Mouse (Mus musculus): ENCODE results near the gene Sult1a1.

Sult1a1 gene

DNA sequence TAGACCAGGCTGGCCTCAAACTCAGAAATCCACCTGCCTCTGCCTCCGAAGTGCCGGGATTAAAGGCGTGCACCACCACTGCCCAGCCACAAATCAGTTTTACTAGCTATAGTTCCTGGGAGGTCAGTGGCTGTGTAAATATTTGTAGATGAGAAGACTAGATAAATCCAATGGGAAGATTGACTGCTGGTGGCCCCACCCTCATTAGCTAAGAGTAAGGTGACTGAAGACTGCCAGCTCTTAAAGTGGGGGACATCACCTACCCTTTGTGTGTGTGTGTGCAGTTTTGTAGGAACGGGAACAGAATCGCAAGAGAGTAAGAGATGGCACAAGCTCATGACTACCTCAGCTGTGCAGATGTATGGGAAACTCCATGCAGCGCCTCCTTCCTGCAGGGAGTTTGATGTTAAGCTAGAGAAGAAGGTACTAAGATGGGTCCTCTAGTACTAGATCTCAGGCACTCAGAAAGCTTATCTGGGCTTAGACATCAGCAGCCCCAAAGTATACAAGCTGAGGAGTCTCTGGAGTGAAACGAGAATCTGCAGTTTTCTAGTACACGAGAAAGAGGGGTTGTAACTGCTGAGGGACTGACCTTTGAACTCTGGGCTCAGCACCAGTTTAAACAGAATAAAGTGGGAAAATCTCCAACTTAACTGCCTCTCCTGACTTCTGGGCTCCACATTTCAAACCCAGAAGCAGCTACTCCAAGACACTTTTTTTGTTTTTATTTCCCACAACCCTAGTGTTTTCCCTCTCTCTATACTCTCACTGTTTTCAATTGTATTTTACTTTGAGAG lies 2.5 kb upstream of the Sult1a1 start:
- no peak for TF ChIP-seq POU5F1 (IDR thresholded peaks at IDR 0.05; ENCODE audit: borderline replicate concordance, low read length)
- no peak for TF ChIP-seq CTCF (conservative IDR thresholded peaks at IDR 0.05; ENCODE audit: low read length)
- no peak for TF ChIP-seq NANOG (IDR thresholded peaks at IDR 0.05; ENCODE audit: borderline replicate concordance, low read length)
- peaks cover 10% of the 10 kb centered on the region for H3K4me1 ChIP-seq (replicated peaks; ENCODE audit: low read depth, low read length)
- no peak overlapping the region for H3K4me3 ChIP-seq (replicated peaks; ENCODE audit: low read length)
- H3K36me3 ChIP-seq (ENCODE audit: insufficient read depth, low read length): peaks cover 46% of the 10 kb centered on the region
- no peaks in the 10 kb centered on the region for H3K9me3 ChIP-seq (ENCODE audit: low read length)
- no peaks in the 10 kb centered on the region for H3K27me3 ChIP-seq (ENCODE audit: insufficient read depth, low read length)

GRCm38 (mm10) chr7:126676631-126677220 lies 494 bp upstream of the Sult1a1 start:
- Histone ChIP-seq H3K27me3 (ENCODE audit: insufficient read depth, low read length) (no peaks in the 10 kb centered on the region), H3K4me3 (replicated peaks; ENCODE audit: low read length) (no peak overlapping the region), H3K4me1 (replicated peaks; ENCODE audit: low read depth, low read length) (peaks cover 14% of the 10 kb centered on the region), H3K36me3 (ENCODE audit: insufficient read depth, low read length) (peaks cover 62% of the 10 kb centered on the region), H3K9me3 (ENCODE audit: low read length) (no peaks in the 10 kb centered on the region)
- TF ChIP-seq CTCF (conservative IDR thresholded peaks at IDR 0.05; ENCODE audit: low read length): no peak
- no peak for TF ChIP-seq POU5F1 (IDR thresholded peaks at IDR 0.05; ENCODE audit: borderline replicate concordance, low read length)
- TF ChIP-seq NANOG (IDR thresholded peaks at IDR 0.05; ENCODE audit: borderline replicate concordance, low read length): no peak

- Histone ChIP-seq H3K9me3 (ENCODE audit: low read length) (no peaks in the 10 kb centered on the region), H3K4me3 (replicated peaks; ENCODE audit: low read length) (no peak overlapping the region), H3K27me3 (ENCODE audit: insufficient read depth, low read length) (no peaks in the 10 kb centered on the region), H3K36me3 (ENCODE audit: insufficient read depth, low read length) (peaks cover 79% of the 10 kb centered on the region), H3K4me1 (replicated peaks; ENCODE audit: low read depth, low read length) (peaks cover 28% of the 10 kb centered on the region)
- TF ChIP-seq POU5F1 (IDR thresholded peaks at IDR 0.05; ENCODE audit: borderline replicate concordance, low read length) (no peak), NANOG (IDR thresholded peaks at IDR 0.05; ENCODE audit: borderline replicate concordance, low read length) (no peak), CTCF (conservative IDR thresholded peaks at IDR 0.05; ENCODE audit: low read length) (no peak)
Observed at GRCm38 (mm10) chr7:126675104-126675503, 1.1 kb downstream of the Sult1a1 start.

DNA sequence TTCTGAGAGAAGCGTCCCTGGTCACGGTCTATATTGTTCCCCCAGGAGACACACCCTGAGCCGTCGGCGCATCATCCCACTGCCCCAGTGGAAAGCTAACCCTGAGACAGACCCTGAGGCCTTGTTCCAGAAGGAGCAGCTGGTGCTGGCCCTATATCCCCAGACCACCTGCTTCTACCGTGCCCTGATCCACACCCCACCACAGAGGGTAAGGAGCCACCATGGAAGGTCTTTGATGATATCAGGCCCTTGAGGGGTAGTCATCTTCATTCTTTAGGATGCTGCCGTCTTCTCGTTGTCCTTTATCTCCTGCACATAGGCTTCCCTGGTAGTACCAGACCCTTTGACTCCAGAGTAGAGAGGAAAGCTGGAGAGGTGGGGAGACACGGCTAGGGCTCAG lies 4.1 kb downstream of the Sult1a1 start:
- TF ChIP-seq POU5F1 (IDR thresholded peaks at IDR 0.05; ENCODE audit: borderline replicate concordance, low read length) (no peak), CTCF (conservative IDR thresholded peaks at IDR 0.05; ENCODE audit: low read length) (no peak), NANOG (IDR thresholded peaks at IDR 0.05; ENCODE audit: borderline replicate concordance, low read length) (no peak)
- Histone ChIP-seq H3K9me3 (ENCODE audit: low read length) (no peaks in the 10 kb centered on the region), H3K36me3 (ENCODE audit: insufficient read depth, low read length) (peaks cover 91% of the 10 kb centered on the region), H3K27me3 (ENCODE audit: insufficient read depth, low read length) (no peaks in the 10 kb centered on the region), H3K4me3 (replicated peaks; ENCODE audit: low read length) (no peak overlapping the region), H3K4me1 (replicated peaks; ENCODE audit: low read depth, low read length) (peaks cover 30% of the 10 kb centered on the region)

DNA sequence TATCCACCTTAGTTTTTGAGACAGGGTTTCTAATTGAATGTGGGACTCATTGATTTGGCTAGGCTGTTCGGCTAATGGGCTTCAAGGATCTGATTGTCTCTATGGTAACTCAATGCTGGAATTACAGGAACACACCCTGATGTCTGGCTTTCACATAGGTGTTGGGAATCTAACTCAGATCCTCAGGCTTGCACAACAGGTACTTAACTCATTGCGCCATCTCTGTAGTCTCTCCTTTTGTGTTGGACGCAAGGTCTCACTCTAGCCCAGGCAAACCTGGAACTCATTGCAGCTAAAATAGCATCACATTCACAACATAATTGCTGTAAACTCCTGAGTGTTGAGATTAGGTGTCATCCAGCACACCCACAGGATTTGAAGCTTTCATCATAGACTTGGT lies 6.1 kb downstream of the Sult1a1 start:
- Histone ChIP-seq H3K27me3 (ENCODE audit: insufficient read depth, low read length) (no peaks in the 10 kb centered on the region), H3K4me3 (replicated peaks; ENCODE audit: low read length) (no peak overlapping the region), H3K9me3 (ENCODE audit: low read length) (no peaks in the 10 kb centered on the region), H3K4me1 (replicated peaks; ENCODE audit: low read depth, low read length) (peaks cover 30% of the 10 kb centered on the region), H3K36me3 (ENCODE audit: insufficient read depth, low read length) (peaks cover 95% of the 10 kb centered on the region)
- TF ChIP-seq CTCF (conservative IDR thresholded peaks at IDR 0.05; ENCODE audit: low read length) (no peak), POU5F1 (IDR thresholded peaks at IDR 0.05; ENCODE audit: borderline replicate concordance, low read length) (no peak), NANOG (IDR thresholded peaks at IDR 0.05; ENCODE audit: borderline replicate concordance, low read length) (no peak)

DNA sequence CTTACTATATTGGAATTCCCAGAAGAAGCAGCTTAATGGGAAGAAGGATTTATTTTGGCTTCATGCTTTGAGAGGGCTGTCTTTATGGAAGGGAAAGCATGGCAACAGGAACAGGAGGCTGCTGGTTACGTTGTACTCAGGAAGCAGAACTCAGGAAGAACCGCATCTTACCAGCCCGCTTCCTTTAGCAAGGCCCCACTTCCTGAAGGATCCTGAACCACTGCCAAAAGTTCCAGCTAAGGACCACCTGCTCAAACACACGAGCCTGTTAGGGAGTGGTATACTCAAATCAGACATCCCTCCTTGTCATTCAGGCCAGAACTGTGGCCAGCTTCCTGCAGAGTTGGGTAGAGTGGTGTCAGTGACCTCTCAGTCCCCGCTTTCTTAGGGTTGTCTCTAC lies 7.8 kb downstream of the Sult1a1 start:
- no peak overlapping the region for H3K4me3 ChIP-seq (replicated peaks; ENCODE audit: low read length)
- no peaks in the 10 kb centered on the region for H3K9me3 ChIP-seq (ENCODE audit: low read length)
- H3K4me1 ChIP-seq (replicated peaks; ENCODE audit: low read depth, low read length): peaks cover 30% of the 10 kb centered on the region
- H3K27me3 ChIP-seq (ENCODE audit: insufficient read depth, low read length): no peaks in the 10 kb centered on the region
- H3K36me3 ChIP-seq (ENCODE audit: insufficient read depth, low read length): peaks cover 96% of the 10 kb centered on the region
- TF ChIP-seq CTCF (conservative IDR thresholded peaks at IDR 0.05; ENCODE audit: low read length) (no peak), NANOG (IDR thresholded peaks at IDR 0.05; ENCODE audit: borderline replicate concordance, low read length) (no peak), POU5F1 (IDR thresholded peaks at IDR 0.05; ENCODE audit: borderline replicate concordance, low read length) (no peak)

GRCm38 (mm10) chr7:126667495-126668090 lies 8.6 kb downstream of the Sult1a1 start:
- peaks cover 96% of the 10 kb centered on the region for H3K36me3 ChIP-seq (ENCODE audit: insufficient read depth, low read length)
- H3K9me3 ChIP-seq (ENCODE audit: low read length): no peaks in the 10 kb centered on the region
- TF ChIP-seq NANOG (IDR thresholded peaks at IDR 0.05; ENCODE audit: borderline replicate concordance, low read length): no peak
- no peak for TF ChIP-seq POU5F1 (IDR thresholded peaks at IDR 0.05; ENCODE audit: borderline replicate concordance, low read length)
- no peak for TF ChIP-seq CTCF (conservative IDR thresholded peaks at IDR 0.05; ENCODE audit: low read length)
- H3K27me3 ChIP-seq (ENCODE audit: insufficient read depth, low read length): no peaks in the 10 kb centered on the region
- peaks cover 30% of the 10 kb centered on the region for H3K4me1 ChIP-seq (replicated peaks; ENCODE audit: low read depth, low read length)
- no peak overlapping the region for H3K4me3 ChIP-seq (replicated peaks; ENCODE audit: low read length)

- Histone ChIP-seq H3K27me3 (ENCODE audit: insufficient read depth, low read length) (no peaks in the 10 kb centered on the region), H3K36me3 (ENCODE audit: insufficient read depth, low read length) (peaks cover 90% of the 10 kb centered on the region), H3K4me1 (replicated peaks; ENCODE audit: low read depth, low read length) (peaks cover 11% of the 10 kb centered on the region), H3K4me3 (replicated peaks; ENCODE audit: low read length) (no peak overlapping the region), H3K9me3 (ENCODE audit: low read length) (no peaks in the 10 kb centered on the region)
- TF ChIP-seq CTCF (conservative IDR thresholded peaks at IDR 0.05; ENCODE audit: low read length) (no peak), NANOG (IDR thresholded peaks at IDR 0.05; ENCODE audit: borderline replicate concordance, low read length) (no peak), POU5F1 (IDR thresholded peaks at IDR 0.05; ENCODE audit: borderline replicate concordance, low read length) (no peak)
Observed at GRCm38 (mm10) chr7:126665269-126665668, 11.0 kb downstream of the Sult1a1 start.

Data from E14TG2a.4 (cell line).